ENCODE assay signal across 18 mouse cellular contexts in genomic region chr10:79544631-79545030, GRCm38 (mm10). TPM values are rescaled to one million over a fixed set of nuclear protein-coding genes. Genes with fewer than 3 reads are reported as not detected.
"Had no signal": no experiment of that assay in that cellular context is flagged by ENCODE, and none has a peak within 500 bp of the region (broad histone marks: within the 10 kb centered on the region; RNA-seq: fewer than 3 reads in every experiment).

No protein-coding gene starts in this region.

- H3K27ac ChIP-seq: left cerebral cortex, adult 2 months; limb, embryonic 15.5 days; lung, embryonic 15.5 days; macrophage; midbrain, embryonic 13.5 days; neural tube, embryonic 15.5 days; stomach, postnatal 0 days had no signal

- DNase-seq: lung, postnatal 14 days; retina, postnatal 1 day; right cerebral cortex, postnatal 25 days; thymus, adult 2 months; thymus, postnatal 25 days had no signal

- H3K4me2 ChIP-seq: limb, embryonic 15.5 days; lung, embryonic 15.5 days; midbrain, embryonic 13.5 days; neural tube, embryonic 15.5 days had no signal

- H3K27me3 ChIP-seq: limb, embryonic 15.5 days; lung, embryonic 15.5 days; midbrain, embryonic 13.5 days; neural tube, embryonic 15.5 days had no signal

- H3K9ac ChIP-seq: limb, embryonic 15.5 days; lung, embryonic 15.5 days; midbrain, embryonic 13.5 days; neural tube, embryonic 15.5 days had no signal

- H3K4me3 ChIP-seq: left cerebral cortex, adult 2 months; limb, embryonic 15.5 days; lung, embryonic 15.5 days; midbrain, embryonic 13.5 days; myocyte; neural tube, embryonic 15.5 days had no signal

- H3K4me1 ChIP-seq: limb, embryonic 15.5 days; lung, embryonic 15.5 days; midbrain, embryonic 13.5 days; neural tube, embryonic 15.5 days had no signal

- H3K9me3 ChIP-seq: limb, embryonic 15.5 days; lung, embryonic 15.5 days; midbrain, embryonic 13.5 days; neural tube, embryonic 15.5 days had no signal

- ATAC-seq: midbrain, embryonic 13.5 days had no signal

RNA-seq across cellular contexts. Expression of gene Theg, which starts 42.5 kb away (rescaled TPM):
- polyA plus RNA-seq: kidney, embryonic 14.5 days; limb, embryonic 11.5 days; limb, embryonic 15.5 days; liver, embryonic 16.5 days; lung, embryonic 15.5 days; macrophage; midbrain, embryonic 13.5 days; myocyte; neural tube, embryonic 11.5 days; stomach, postnatal 0 days; thymus, adult 2 months; urinary bladder, adult 2 months had no signal
